8 mouse cellular contexts compared by ENCODE assay signal in the genomic region with DNA sequence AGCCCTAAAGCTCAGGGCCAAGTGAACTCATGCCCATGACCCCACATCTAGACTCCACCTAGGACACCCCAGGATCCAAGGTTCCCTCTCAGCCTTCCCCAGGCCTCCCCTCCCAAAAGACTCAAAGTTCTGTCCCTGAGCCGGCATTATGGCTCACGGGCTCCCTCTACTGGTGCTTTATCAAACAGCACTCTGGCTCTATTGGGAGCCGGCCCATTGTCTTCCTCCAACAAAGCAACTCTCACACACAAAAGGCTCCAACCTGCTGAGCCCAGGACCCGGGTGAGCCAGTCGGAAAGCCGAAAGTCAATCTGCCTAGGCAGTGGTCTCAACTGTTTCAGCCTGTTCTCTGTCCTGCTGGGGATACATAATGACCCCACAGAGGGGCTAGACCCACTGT. TPM values are rescaled to one million over a fixed set of nuclear protein-coding genes. Genes with fewer than 3 reads are reported as not detected.
A peak's percentile ranks its signal among the peaks of the same experiment; 100 is the strongest.
DNase-seq lines count a peak whose midpoint lies in the region; ATAC-seq and TF ChIP-seq lines count a peak whose summit lies in the region.

No protein-coding gene starts in this region.

- WGBS in bone marrow, adult 2 months, result under 1% methylated on average over 6 of the region's 6 CpGs
- 2% methylated on average over 6 of the region's 6 CpGs for WGBS in embryonic facial prominence, embryonic 14.5 days
- 3% methylated on average over 6 of the region's 6 CpGs for WGBS in lung, embryonic 15.5 days
- 0% methylated on average over 6 of the region's 6 CpGs for WGBS in olfactory bulb, adult 2 months

- H3K27me3 ChIP-seq in embryonic facial prominence, embryonic 14.5 days (replicated peaks; ENCODE audit: control insufficient read depth, insufficient read depth, low read length), result no peaks in the 10 kb centered on the region
- H3K27me3 ChIP-seq in lung, embryonic 15.5 days, result no peaks in the 10 kb centered on the region

- peak; percentile 78 for TF ChIP-seq CTCF in bone marrow, adult 2 months (IDR thresholded peaks at IDR 0.05; ENCODE audit: control insufficient read depth, insufficient read depth, low read length)
- TF ChIP-seq CTCF in olfactory bulb, adult 2 months (IDR thresholded peaks at IDR 0.05; ENCODE audit: insufficient read depth, low read depth, low read length), result peak; percentile 76

- no peak overlapping the region for H3K4me2 ChIP-seq in embryonic facial prominence, embryonic 14.5 days (ENCODE audit: low read depth, low read length)
- H3K4me2 ChIP-seq in lung, embryonic 15.5 days, result no peak overlapping the region

- no peak for TF ChIP-seq POLR2A in bone marrow, adult 2 months (IDR thresholded peaks at IDR 0.05; ENCODE audit: borderline replicate concordance, control insufficient read depth, low read depth, low read length)
- no peak for TF ChIP-seq POLR2A in olfactory bulb, adult 2 months (IDR thresholded peaks at IDR 0.05; ENCODE audit: insufficient read depth, low read depth, low read length)

- intact Hi-C loops in heart, postnatal 14 days (cut with DNase I), result no loop called here

- in situ Hi-C loops in ES-E14 (cut with MboI; ENCODE audit: low sequenced_read_pairs in 2 of 2, unreplicated experiment in 2 of 2), result no loop called here

- DNase-seq in ES-E14 (ENCODE audit: low read depth, low spot score), result peak; percentile 93
- peak; percentile 60 for DNase-seq in embryonic facial prominence, embryonic 14.5 days (ENCODE audit: low spot score)
- peak; percentile 77 to 84 for DNase-seq in heart, postnatal 14 days
- peak; percentile 31 to 82 for DNase-seq in kidney, postnatal 36 days
- DNase-seq in urinary bladder, adult 2 months (ENCODE audit: low spot score), result peak; percentile 52

- no peak overlapping the region for H3K4me3 ChIP-seq in ES-E14 (ENCODE audit: insufficient read depth in 1 of 2, low read depth in 1 of 2, low read length in 2 of 2, poor library complexity in 1 of 2, severe bottlenecking in 1 of 2)
- no peak overlapping the region for H3K4me3 ChIP-seq in bone marrow, adult 2 months (replicated peaks; ENCODE audit: control insufficient read depth, low read depth, low read length)
- H3K4me3 ChIP-seq in embryonic facial prominence, embryonic 14.5 days (ENCODE audit: low read depth, low read length), result no peak overlapping the region
- H3K4me3 ChIP-seq in lung, embryonic 15.5 days, result no peak overlapping the region
- no peak overlapping the region for H3K4me3 ChIP-seq in olfactory bulb, adult 2 months (ENCODE audit: insufficient read depth, low read depth, low read length)

- peak overlapping the region; percentile 20; the same call in 1 of the 2 replicates for H3K27ac ChIP-seq in ES-E14 (ENCODE audit: insufficient read depth, low read depth, low read length, poor library complexity, severe bottlenecking)
- no peak overlapping the region for H3K27ac ChIP-seq in bone marrow, adult 2 months (ENCODE audit: control insufficient read depth, insufficient read depth, low read depth, low read length, poor library complexity)
- H3K27ac ChIP-seq in embryonic facial prominence, embryonic 14.5 days (replicated peaks; ENCODE audit: low read depth, low read length), result no peak overlapping the region
- H3K27ac ChIP-seq in lung, embryonic 15.5 days, result no peak overlapping the region
- no peak overlapping the region; the same call in 1 of the 2 replicates for H3K27ac ChIP-seq in olfactory bulb, adult 2 months (ENCODE audit: insufficient read depth, low read depth, low read length)

- peaks cover 7 to 32% of the 10 kb centered on the region in 2 experiments for H3K4me1 ChIP-seq in ES-E14 (ENCODE audit: control insufficient read depth in 2 of 2, insufficient read depth in 2 of 2, low read length in 2 of 2, poor library complexity in 1 of 2)
- no peaks in the 10 kb centered on the region; the same call in none of the 2 replicates for H3K4me1 ChIP-seq in bone marrow, adult 2 months (ENCODE audit: control insufficient read depth, insufficient read depth, low read length)
- H3K4me1 ChIP-seq in embryonic facial prominence, embryonic 14.5 days (ENCODE audit: control insufficient read depth, insufficient read depth, low read length), result no peaks in the 10 kb centered on the region; the same call in 1 of the 2 replicates
- peaks cover 15% of the 10 kb centered on the region; the same call in 1 of the 2 replicates for H3K4me1 ChIP-seq in lung, embryonic 15.5 days
- H3K4me1 ChIP-seq in olfactory bulb, adult 2 months (ENCODE audit: control insufficient read depth, insufficient read depth, low read length), result peaks cover 17% of the 10 kb centered on the region

- H3K36me3 ChIP-seq in ES-E14 (ENCODE audit: control insufficient read depth, insufficient read depth, low read length, poor library complexity, severe bottlenecking), result peaks cover 4% of the 10 kb centered on the region; the same call in 1 of the 2 replicates
- H3K36me3 ChIP-seq in embryonic facial prominence, embryonic 14.5 days (ENCODE audit: control insufficient read depth, insufficient read depth, low read length), result no peaks in the 10 kb centered on the region
- H3K36me3 ChIP-seq in lung, embryonic 15.5 days, result no peaks in the 10 kb centered on the region

- H3K9me3 ChIP-seq in ES-E14 (ENCODE audit: control insufficient read depth, insufficient read depth, low read depth, low read length), result no peaks in the 10 kb centered on the region
- no peaks in the 10 kb centered on the region for H3K9me3 ChIP-seq in embryonic facial prominence, embryonic 14.5 days (ENCODE audit: control insufficient read depth, low read length)
- H3K9me3 ChIP-seq in lung, embryonic 15.5 days, result no peaks in the 10 kb centered on the region

- ATAC-seq in embryonic facial prominence, embryonic 14.5 days (ENCODE audit: low read depth), result peak; percentile 64
- peak; percentile 20; the same call in 1 of the 2 replicates for ATAC-seq in lung, embryonic 15.5 days (ENCODE audit: borderline replicate concordance, extremely low read depth, low FRiP score, low TSS enrichment)

- no peak overlapping the region for H3K9ac ChIP-seq in ES-E14 (ENCODE audit: insufficient read depth, low read depth, low read length, poor library complexity, severe bottlenecking)
- peak overlapping the region; percentile 53; the same call in 1 of the 2 replicates for H3K9ac ChIP-seq in embryonic facial prominence, embryonic 14.5 days (ENCODE audit: low read depth, low read length)
- H3K9ac ChIP-seq in lung, embryonic 15.5 days, result no peak overlapping the region

TF ChIP-seq in ES-E14, 5 proteins besides CTCF, POLR2A, EP300 and RAD21 (continues in another document):
- no peak for TF ChIP-seq ZNF384 (IDR thresholded peaks at IDR 0.05; ENCODE audit: low read depth, low read length)

RNA-seq across cellular contexts. Expression of a gene that starts 29.0 kb away (rescaled TPM):
- total RNA-seq in ES-E14 (2012; rRNA removed), result 47.0 and 56.2 TPM in 2 replicates
- 14.7 and 20.0 TPM in 2 replicates for polyA plus RNA-seq in bone marrow, adult 2 months (2011; ENCODE audit: insufficient read depth, insufficient read length, low replicate concordance, missing spikeins)
- polyA plus RNA-seq in embryonic facial prominence, embryonic 14.5 days (2014; fragmentation: Nextera tagmentation; extraction: Ambion mirVana), result 82.7 and 94.0 TPM in 2 replicates
- 1 to 10 TPM; 3.2 to 6.4 TPM for total RNA-seq in heart, postnatal 14 days (2021)
- polyA plus RNA-seq in lung, embryonic 15.5 days (2015; fragmentation: Nextera tagmentation; extraction: Ambion mirVana), result 117 and 124 TPM in 2 replicates
- not detected in 2 replicates for polyA plus RNA-seq in olfactory bulb, adult 2 months (2012; ENCODE audit: insufficient read depth, insufficient read length, low replicate concordance, missing spikeins)
- 4.0 and 6.4 TPM in 2 replicates for polyA plus RNA-seq in urinary bladder, adult 2 months (2012; rRNA removed)

RNA-seq across cellular contexts. Expression of a gene that starts 29.3 kb away (rescaled TPM):
- 21.8 and 24.7 TPM in 2 replicates for total RNA-seq in ES-E14 (2012; rRNA removed)
- not detected in 2 replicates for polyA plus RNA-seq in bone marrow, adult 2 months (2011; ENCODE audit: insufficient read depth, insufficient read length, low replicate concordance, missing spikeins)
- polyA plus RNA-seq in embryonic facial prominence, embryonic 14.5 days (2014; fragmentation: Nextera tagmentation; extraction: Ambion mirVana), result 6.9 and 7.4 TPM in 2 replicates
- 1 to 10 TPM; 3.7 to 4.0 TPM for total RNA-seq in heart, postnatal 14 days (2021)
- 5.1 and 5.8 TPM in 2 replicates for polyA plus RNA-seq in lung, embryonic 15.5 days (2015; fragmentation: Nextera tagmentation; extraction: Ambion mirVana)
- not detected in 2 replicates for polyA plus RNA-seq in olfactory bulb, adult 2 months (2012; ENCODE audit: insufficient read depth, insufficient read length, low replicate concordance, missing spikeins)
- polyA plus RNA-seq in urinary bladder, adult 2 months (2012; rRNA removed), result 8.9 and 10.3 TPM in 2 replicates

RNA-seq across cellular contexts. Expression of a gene that starts 49.8 kb away (rescaled TPM):
- 0.49 TPM in 1 of 2 replicates, not detected in the other for total RNA-seq in ES-E14 (2012; rRNA removed)
- polyA plus RNA-seq in bone marrow, adult 2 months (2011; ENCODE audit: insufficient read depth, insufficient read length, low replicate concordance, missing spikeins), result not detected in 2 replicates
- 2.7 and 3.3 TPM in 2 replicates for polyA plus RNA-seq in embryonic facial prominence, embryonic 14.5 days (2014; fragmentation: Nextera tagmentation; extraction: Ambion mirVana)
- not detected for total RNA-seq in heart, postnatal 14 days (2021)
- 2.3 TPM in 2 replicates for polyA plus RNA-seq in lung, embryonic 15.5 days (2015; fragmentation: Nextera tagmentation; extraction: Ambion mirVana)
- not detected in 2 replicates for polyA plus RNA-seq in olfactory bulb, adult 2 months (2012; ENCODE audit: insufficient read depth, insufficient read length, low replicate concordance, missing spikeins)
- 0.12 and 0.23 TPM in 2 replicates for polyA plus RNA-seq in urinary bladder, adult 2 months (2012; rRNA removed)

RNA-seq across cellular contexts. Expression of a gene that starts 49.9 kb away (rescaled TPM):
- total RNA-seq in ES-E14 (2012; rRNA removed), result 1,965 and 2,746 TPM in 2 replicates
- polyA plus RNA-seq in bone marrow, adult 2 months (2011; ENCODE audit: insufficient read depth, insufficient read length, low replicate concordance, missing spikeins), result 413 and 448 TPM in 2 replicates
- polyA plus RNA-seq in embryonic facial prominence, embryonic 14.5 days (2014; fragmentation: Nextera tagmentation; extraction: Ambion mirVana), result 977 and 1,053 TPM in 2 replicates
- total RNA-seq in heart, postnatal 14 days (2021), result 1,000 to 10,000 TPM; 4,230 to 4,270 TPM
- polyA plus RNA-seq in lung, embryonic 15.5 days (2015; fragmentation: Nextera tagmentation; extraction: Ambion mirVana), result 1,022 and 1,082 TPM in 2 replicates
- polyA plus RNA-seq in olfactory bulb, adult 2 months (2012; ENCODE audit: insufficient read depth, insufficient read length, low replicate concordance, missing spikeins), result 424 TPM in 1 of 2 replicates, not detected in the other
- polyA plus RNA-seq in urinary bladder, adult 2 months (2012; rRNA removed), result 1,248 and 1,469 TPM in 2 replicates

RNA-seq across cellular contexts. Expression of a gene that starts 50.3 kb away (rescaled TPM):
- total RNA-seq in ES-E14 (2012; rRNA removed), result 328 and 332 TPM in 2 replicates
- 28.5 and 66.3 TPM in 2 replicates for polyA plus RNA-seq in bone marrow, adult 2 months (2011; ENCODE audit: insufficient read depth, insufficient read length, low replicate concordance, missing spikeins)
- 221 and 243 TPM in 2 replicates for polyA plus RNA-seq in embryonic facial prominence, embryonic 14.5 days (2014; fragmentation: Nextera tagmentation; extraction: Ambion mirVana)
- total RNA-seq in heart, postnatal 14 days (2021), result 10 to 100 TPM; 47.7 to 58.4 TPM
- polyA plus RNA-seq in lung, embryonic 15.5 days (2015; fragmentation: Nextera tagmentation; extraction: Ambion mirVana), result 264 and 278 TPM in 2 replicates
- polyA plus RNA-seq in olfactory bulb, adult 2 months (2012; ENCODE audit: insufficient read depth, insufficient read length, low replicate concordance, missing spikeins), result 399 TPM in 1 of 2 replicates, not detected in the other
- polyA plus RNA-seq in urinary bladder, adult 2 months (2012; rRNA removed), result 49.6 and 57.6 TPM in 2 replicates
